Mouse (Mus musculus) ES-E14 (cell line): Measurements from ENCODE around the gene Zfp771.

Experiments
- CHD2 ChIP-seq: IDR thresholded peaks from 2 replicates; pipeline ENCODE4 v1.6.1; 2014; ENCODE audit warnings: mild to moderate bottlenecking, low read depth, low read length, inconsistent platforms
- ZC3H11A ChIP-seq: IDR thresholded peaks from 2 replicates; pipeline ENCODE4 v1.6.1; 2012; ENCODE audit warnings: low read depth, mild to moderate bottlenecking, inconsistent platforms, low read length, borderline replicate concordance
- ZNF384 ChIP-seq: IDR thresholded peaks from 2 replicates; pipeline ENCODE4 v1.6.1; 2012; ENCODE audit warnings: low read depth, low read length, inconsistent platforms

DNA sequence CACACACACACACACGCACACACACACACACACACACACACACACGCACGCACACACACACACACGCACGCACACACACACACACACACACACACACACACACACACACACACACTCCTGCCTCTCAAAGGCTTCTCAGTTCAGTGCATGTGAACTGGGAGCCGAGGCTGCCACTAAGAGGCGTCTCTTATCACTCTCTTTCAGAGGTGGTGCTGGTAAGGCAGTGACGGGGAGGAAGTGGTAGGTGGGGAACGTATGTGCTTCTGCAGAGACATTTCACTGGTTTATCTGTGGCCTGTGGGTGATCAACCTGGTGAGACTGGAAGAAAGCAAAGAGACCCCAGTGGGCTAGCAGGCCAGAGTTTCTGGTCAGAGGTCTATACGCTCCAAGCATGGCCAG lies 41.1 kb downstream of the Zfp771 start:
- no peak for TF ChIP-seq ZNF384
- TF ChIP-seq ZC3H11A: no peak
- TF ChIP-seq CHD2: no peak
